Mouse (Mus musculus) left cerebral cortex, adult 2 months (tissue): ENCODE data around the gene Rnaseh2c. TPM values are rescaled to one million over a fixed set of nuclear protein-coding genes. Genes with fewer than 3 reads are reported as not detected.

ENCODE experiments used
- DNase-seq, 2 experiments: peaks; one replicate each; pipeline ENCODE4 v3.0.0; 2021 to 2022; ENCODE audit warnings: low spot score in 2 of 2, mixed read lengths in 1 of 2; ENCODE audit errors: extremely low spot score in 1 of 2
- H3K27ac ChIP-seq: fragments of 200-600 bp; 2 replicates; pipeline ENCODE4 v1.8.1; 2022
- H3K4me3 ChIP-seq: fragments of 200-600 bp; 2 replicates; pipeline ENCODE4 v1.8.1; 2022
- CTCF ChIP-seq: fragments of 200-600 bp; IDR thresholded peaks from 2 replicates; pipeline ENCODE4 v1.8.1; 2022; ENCODE audit warnings: antibody characterized with exemption, mild to moderate bottlenecking, moderate library complexity
- intact Hi-C: fragments of 180-260 bp; cut with DNase I; formaldehyde crosslinking; loops from one replicate; pipeline ENCODE4 v1.15.1; 2025
- total RNA-seq, 2 experiments: library from RNA; stranded (reverse); gene quantifications; 2 replicates each; pipeline ENCODE4 v1.2.3; 2021

The Rnaseh2c gene
- total RNA-seq, 2 experiments from 2014 or later, result 77.7 to 82.4 TPM

GRCm38 (mm10) chr19:5653969-5654719, 52.5 kb downstream of the Rnaseh2c start:
- intact Hi-C loops, result no loop called here
- TF ChIP-seq CTCF, result no peak
- no peak overlapping the region for H3K27ac ChIP-seq
- DNase-seq, result no peak
- peak overlapping the region; percentile 42 for H3K4me3 ChIP-seq

GRCm38 (mm10) chr19:5654720-5655298, 53.1 kb downstream of the Rnaseh2c start:
- DNase-seq, result no peak
- Histone ChIP-seq H3K27ac (no peak overlapping the region), H3K4me3 (peak overlapping the region; percentile 42)
- TF ChIP-seq CTCF, result no peak
- intact Hi-C loops, result no loop called here

Other genes starting within 250 kb of the Rnaseh2c start
- 10 to 100 TPM; 23.4 to 25.5 TPM for gene Eif1ad, start 235.1 kb upstream of the Rnaseh2c start, total RNA-seq
- 10 to 100 TPM; 75.5 to 82.2 TPM for gene Banf1, start 234.7 kb upstream of the Rnaseh2c start, total RNA-seq
- gene Sart1, start 213.2 kb upstream of the Rnaseh2c start, total RNA-seq, result 100 to 1,000 TPM in 1 of 2 experiments, 10 to 100 TPM in 1; 94.2 to 100 TPM
- gene Tsga10ip, start 199.3 kb upstream of the Rnaseh2c start, total RNA-seq, result not detected
- gene Drap1, start 176.9 kb upstream of the Rnaseh2c start, total RNA-seq, result 100 to 1,000 TPM; 248 to 267 TPM
- gene AI837181, start 176.7 kb upstream of the Rnaseh2c start, total RNA-seq, result 10 to 100 TPM; 68.0 to 74.1 TPM
- gene Fosl1, start 154.3 kb upstream of the Rnaseh2c start, total RNA-seq, result under 1 TPM in 1 of 2 experiments, not detected in 1; 0.65 TPM
- 10 to 100 TPM; 29.5 to 30.6 TPM for gene Ccdc85b, start 144.0 kb upstream of the Rnaseh2c start, total RNA-seq
- 10 to 100 TPM; 88.9 to 92.1 TPM for gene Fibp, start 141.3 kb upstream of the Rnaseh2c start, total RNA-seq
- under 1 TPM; 0.36 to 0.47 TPM for gene Ctsw, start 133.4 kb upstream of the Rnaseh2c start, total RNA-seq
- 10 to 100 TPM; 16.8 to 17.2 TPM for gene Efemp2, start 127.9 kb upstream of the Rnaseh2c start, total RNA-seq
- gene Mus81, start 113.5 kb upstream of the Rnaseh2c start, total RNA-seq, result 10 to 100 TPM; 33.3 to 33.4 TPM
- gene Cfl1, start 111.4 kb upstream of the Rnaseh2c start, total RNA-seq, result 1,000 to 10,000 TPM; 1,296 to 1,301 TPM
- 1 to 10 TPM; 8.0 to 9.2 TPM for gene 1700020D05Rik, start 98.1 kb upstream of the Rnaseh2c start, total RNA-seq
- gene Snx32, start 91.3 kb upstream of the Rnaseh2c start, total RNA-seq, result 10 to 100 TPM; 81.5 to 89.0 TPM
- gene Ovol1, start 41.2 kb upstream of the Rnaseh2c start, total RNA-seq, result not detected
- 1 to 10 TPM; 5.4 to 6.0 TPM for gene Ap5b1, start 33.8 kb upstream of the Rnaseh2c start, total RNA-seq
- gene Kat5, start 8.4 kb downstream of the Rnaseh2c start, total RNA-seq, result 10 to 100 TPM; 94.3 to 99.2 TPM
- gene Rela, start 35.6 kb downstream of the Rnaseh2c start, total RNA-seq, result 10 to 100 TPM; 23.4 to 25.4 TPM
- 10 to 100 TPM; 18.2 to 19.0 TPM for gene Sipa1, start 61.8 kb downstream of the Rnaseh2c start, total RNA-seq
- gene Map3k11, start 86.9 kb downstream of the Rnaseh2c start, total RNA-seq, result 10 to 100 TPM; 16.2 to 17.0 TPM
- gene Pcnx3, start 87.0 kb downstream of the Rnaseh2c start, total RNA-seq, result 10 to 100 TPM; 77.5 to 80.0 TPM
- not detected for gene Kcnk7, start 102.5 kb downstream of the Rnaseh2c start, total RNA-seq
- 10 to 100 TPM; 21.1 to 30.7 TPM for gene Ehbp1l1, start 124.4 kb downstream of the Rnaseh2c start, total RNA-seq
- 10 to 100 TPM; 27.5 to 32.4 TPM for gene Fam89b, start 127.8 kb downstream of the Rnaseh2c start, total RNA-seq
- gene Ltbp3, start 139.0 kb downstream of the Rnaseh2c start, total RNA-seq, result 10 to 100 TPM; 38.9 to 43.1 TPM
- gene Scyl1, start 169.5 kb downstream of the Rnaseh2c start, total RNA-seq, result 10 to 100 TPM; 92.0 to 98.0 TPM